Mouse (Mus musculus): ENCODE data around the gene Apbb2.

DNA sequence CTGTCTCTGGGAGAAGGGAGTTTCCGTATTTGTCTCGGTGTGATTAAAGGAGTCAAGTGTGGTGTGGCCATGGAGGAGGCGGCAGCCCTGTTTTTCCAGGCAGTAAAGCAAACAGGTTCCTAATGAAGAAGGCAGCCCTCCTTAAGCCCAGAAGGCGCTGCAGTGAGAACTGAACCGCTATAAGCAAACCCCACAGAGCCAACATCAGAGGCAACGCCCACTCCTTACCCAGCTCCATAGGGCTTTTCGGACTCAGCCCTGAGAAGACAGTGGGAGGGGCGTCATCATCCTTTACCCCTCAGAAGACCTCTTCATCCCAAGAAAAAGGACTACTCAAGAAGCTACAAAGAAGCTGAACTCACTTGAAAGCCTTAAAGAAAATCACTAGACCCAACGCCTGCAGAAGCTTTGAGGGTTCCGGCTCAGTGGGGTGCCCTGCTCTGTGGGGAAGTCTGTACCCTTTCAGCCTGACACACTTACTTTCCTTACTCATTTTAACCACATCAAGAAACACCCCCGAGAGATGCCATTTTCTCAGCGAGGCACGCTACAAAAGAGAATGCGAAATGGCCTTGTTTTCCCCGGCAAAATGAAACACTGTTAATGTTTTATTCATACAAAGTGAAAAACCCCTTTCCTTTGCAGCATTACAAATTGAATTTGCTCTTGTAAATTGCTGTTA is 258.7 kb downstream of the Apbb2 start:
- no peak for TF ChIP-seq CTCF (IDR thresholded peaks at IDR 0.05)
- TF ChIP-seq EP300 (IDR thresholded peaks at IDR 0.05): no peak

Data from lung, postnatal 0 days (tissue).